Comparison of ENCODE assay signal across 20 mouse cellular contexts in the genomic region with DNA sequence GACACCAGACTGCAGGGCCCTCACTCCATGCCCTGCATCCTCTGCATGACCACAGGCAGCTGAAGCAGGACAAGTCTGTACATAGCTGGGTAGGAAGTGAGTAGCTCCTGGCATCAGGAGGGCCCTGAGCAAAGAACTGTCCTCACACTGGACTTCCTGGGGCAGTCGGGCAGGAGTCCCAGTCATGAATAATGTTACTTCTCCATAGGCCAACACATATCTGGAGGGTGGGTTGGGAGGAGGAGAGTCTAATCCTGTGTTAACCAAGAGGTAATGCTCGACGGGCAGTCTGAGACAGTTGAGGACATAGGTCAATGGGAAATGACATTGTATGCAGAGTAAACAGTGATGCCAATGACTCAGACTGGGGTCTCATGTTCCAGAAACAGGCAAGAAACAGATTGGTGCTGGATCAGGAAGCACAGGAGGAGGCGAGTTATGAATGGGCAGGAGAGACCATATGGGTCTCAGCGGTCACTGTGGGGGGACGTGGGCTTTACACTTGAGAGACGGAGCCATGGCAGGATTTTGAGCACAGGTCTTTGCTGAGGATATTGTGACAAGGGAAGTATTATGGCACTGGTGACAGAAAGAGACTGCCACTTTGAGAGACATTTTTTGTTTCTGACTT. TPM values are rescaled to one million over a fixed set of nuclear protein-coding genes. Genes with fewer than 3 reads are reported as not detected.
DNase-seq lines count a peak whose midpoint lies in the region; ATAC-seq and TF ChIP-seq lines count a peak whose summit lies in the region.
"Had no signal": no experiment of that assay in that cellular context is flagged by ENCODE, and none has a peak within 500 bp of the region (broad histone marks: within the 10 kb centered on the region; RNA-seq: fewer than 3 reads in every experiment).

No protein-coding gene starts in this region.

- H3K27me3 ChIP-seq in midbrain, embryonic 11.5 days (ENCODE audit: control insufficient read depth, insufficient read depth, low read length), result no peaks in the 10 kb centered on the region
- H3K27me3 ChIP-seq in midbrain, embryonic 13.5 days, result no peaks in the 10 kb centered on the region
- H3K27me3 ChIP-seq in stomach, postnatal 0 days (ENCODE audit: control insufficient read depth, insufficient read depth, low read length), result no peaks in the 10 kb centered on the region
- H3K27me3 ChIP-seq: embryonic facial prominence, embryonic 13.5 days; forebrain, embryonic 12.5 days; heart, embryonic 15.5 days; intestine, embryonic 15.5 days; Patski had no signal

- no peak overlapping the region for H3K9ac ChIP-seq in midbrain, embryonic 11.5 days (ENCODE audit: low read length)
- H3K9ac ChIP-seq in midbrain, embryonic 13.5 days (replicated peaks), result no peak overlapping the region
- H3K9ac ChIP-seq in stomach, postnatal 0 days (ENCODE audit: low read length), result no peak overlapping the region
- H3K9ac ChIP-seq: embryonic facial prominence, embryonic 13.5 days; forebrain, embryonic 12.5 days; heart, embryonic 15.5 days; hindbrain, embryonic 14.5 days; intestine, embryonic 15.5 days had no signal

- no peak for TF ChIP-seq EP300 in stomach, postnatal 0 days (optimal IDR thresholded peaks at IDR 0.05)

- H3K9me3 ChIP-seq in midbrain, embryonic 11.5 days (ENCODE audit: control insufficient read depth, low read length), result no peaks in the 10 kb centered on the region
- H3K9me3 ChIP-seq in midbrain, embryonic 13.5 days, result no peaks in the 10 kb centered on the region
- no peaks in the 10 kb centered on the region for H3K9me3 ChIP-seq in stomach, postnatal 0 days (ENCODE audit: control insufficient read depth, low read length)
- H3K9me3 ChIP-seq: embryonic facial prominence, embryonic 13.5 days; forebrain, embryonic 12.5 days; heart, embryonic 15.5 days; hindbrain, embryonic 10.5 days; intestine, embryonic 15.5 days had no signal

- no peak overlapping the region for H3K27ac ChIP-seq in midbrain, embryonic 11.5 days (ENCODE audit: low read depth, low read length)
- H3K27ac ChIP-seq in midbrain, embryonic 13.5 days, result no peak overlapping the region
- H3K27ac ChIP-seq in stomach, postnatal 0 days (replicated peaks), result no peak overlapping the region
- H3K27ac ChIP-seq: embryonic facial prominence, embryonic 13.5 days; forebrain, embryonic 12.5 days; heart, embryonic 15.5 days; hindbrain, embryonic 14.5 days; intestine, embryonic 15.5 days had no signal

- no peaks in the 10 kb centered on the region for H3K36me3 ChIP-seq in midbrain, embryonic 11.5 days (ENCODE audit: control insufficient read depth, insufficient read depth, low read length)
- H3K36me3 ChIP-seq in midbrain, embryonic 13.5 days, result peaks cover 36% of the 10 kb centered on the region
- no peaks in the 10 kb centered on the region for H3K36me3 ChIP-seq in stomach, postnatal 0 days (ENCODE audit: control insufficient read depth, insufficient read depth, low read length)
- H3K36me3 ChIP-seq: embryonic facial prominence, embryonic 13.5 days; heart, embryonic 15.5 days; intestine, embryonic 15.5 days had no signal

- H3K4me3 ChIP-seq in midbrain, embryonic 11.5 days (ENCODE audit: low read depth, low read length), result no peak overlapping the region
- H3K4me3 ChIP-seq in midbrain, embryonic 13.5 days (replicated peaks), result no peak overlapping the region
- no peak overlapping the region for H3K4me3 ChIP-seq in stomach, postnatal 0 days (ENCODE audit: low read depth, low read length)
- H3K4me3 ChIP-seq: embryonic facial prominence, embryonic 13.5 days; forebrain, embryonic 12.5 days; heart, embryonic 15.5 days; hindbrain, embryonic 10.5 days; intestine, embryonic 15.5 days had no signal

- peaks cover 6% of the 10 kb centered on the region for H3K4me1 ChIP-seq in midbrain, embryonic 11.5 days (ENCODE audit: control insufficient read depth, insufficient read depth, low read length)
- H3K4me1 ChIP-seq in midbrain, embryonic 13.5 days (replicated peaks), result peaks cover 13% of the 10 kb centered on the region
- no peaks in the 10 kb centered on the region for H3K4me1 ChIP-seq in stomach, postnatal 0 days (replicated peaks; ENCODE audit: control insufficient read depth, insufficient read depth)
- H3K4me1 ChIP-seq: intestine, embryonic 15.5 days had no signal

- 87% methylated on average over 7 of the region's 7 CpGs for WGBS in midbrain, embryonic 11.5 days
- 88% methylated on average over 7 of the region's 7 CpGs for whole genome bisulfite sequencing in midbrain, embryonic 13.5 days
- WGBS in stomach, postnatal 0 days, result 73% methylated on average over 7 of the region's 7 CpGs

- DNase-seq in cerebellum, postnatal 10 days, result peak; percentile 44 to 53
- no peak for DNase-seq in cerebellum, adult 9-10 months
- peak; percentile 56 for DNase-seq in midbrain, embryonic 11.5 days (ENCODE audit: low spot score, missing footprints)
- peak; percentile 45 for DNase-seq in brain, adult 2 months (ENCODE audit: low read depth, low spot score)
- DNase-seq in stomach, postnatal 0 days (ENCODE audit: low spot score), result no peak
- no peak for DNase-seq in layer of hippocampus, postnatal 25 days (ENCODE audit: extremely low spot score in 1 of 2, low spot score in 1 of 2)
- DNase-seq in frontal cortex, postnatal 14 days (ENCODE audit: low spot score in 2 of 2), result no peak
- DNase-seq: adrenal gland, postnatal 14 days; heart, adult 18-20 months; kidney, adult 18-20 months had no signal

- ATAC-seq in midbrain, embryonic 11.5 days (ENCODE audit: low FRiP score), result no peak
- no peak for ATAC-seq in midbrain, embryonic 13.5 days
- ATAC-seq in stomach, postnatal 0 days (ENCODE audit: low FRiP score, low TSS enrichment), result peak; percentile 53; the same call in 1 of the 2 replicates
- ATAC-seq: activated CD4-positive, CD25-positive, alpha-beta regulatory T cell, adult 4 months; intestine, embryonic 15.5 days; Patski had no signal

- TF ChIP-seq CTCF in stomach, postnatal 0 days (IDR thresholded peaks at IDR 0.05; ENCODE audit: low read depth), result no peak

- no peak overlapping the region for H3K4me2 ChIP-seq in midbrain, embryonic 11.5 days
- H3K4me2 ChIP-seq in midbrain, embryonic 13.5 days (replicated peaks), result no peak overlapping the region
- no peak overlapping the region for H3K4me2 ChIP-seq in stomach, postnatal 0 days (replicated peaks; ENCODE audit: low read depth)
- H3K4me2 ChIP-seq: embryonic facial prominence, embryonic 13.5 days; forebrain, embryonic 12.5 days; heart, embryonic 11.5 days; heart, embryonic 15.5 days; hindbrain, embryonic 14.5 days; intestine, embryonic 15.5 days had no signal

RNA-seq across cellular contexts. Expression of a gene that starts 28.2 kb away (rescaled TPM):
- polyA plus RNA-seq in midbrain, embryonic 11.5 days (2014; fragmentation: Nextera tagmentation; extraction: Ambion mirVana), result 14.6 and 16.5 TPM in 2 replicates
- 16.0 and 16.9 TPM in 2 replicates for polyA plus RNA-seq in midbrain, embryonic 13.5 days (2015; fragmentation: Nextera tagmentation; extraction: Ambion mirVana)
- 4.8 and 5.1 TPM in 2 replicates for polyA plus RNA-seq in stomach, postnatal 0 days (2015; fragmentation: Nextera tagmentation; extraction: Ambion mirVana)
- 100 to 1,000 TPM; 245 to 258 TPM for total RNA-seq in layer of hippocampus, postnatal 25 days (2021)

Comparison
In these comparisons a context has a peak if more than half of its experiments do, and no peak if none do; other contexts are left out.
1. DNase-seq: peak in cerebellum, postnatal 10 days (2 of 2), midbrain, embryonic 11.5 days (single experiment) and brain, adult 2 months (single experiment); none in cerebellum, adult 9-10 months (single experiment), stomach, postnatal 0 days (single experiment), layer of hippocampus, postnatal 25 days (0 of 2) and frontal cortex, postnatal 14 days (0 of 2).